Mouse (Mus musculus) gastrocnemius, postnatal 25 days (tissue): ENCODE measurements around the gene Neurl1a. TPM values are rescaled to one million over a fixed set of nuclear protein-coding genes. Genes with fewer than 3 reads are reported as not detected.

ENCODE experiments used
- DNase-seq: peaks from one replicate; pipeline ENCODE4 v3.0.0; 2022
- total RNA-seq, 2 experiments: library from RNA; stranded (reverse); gene quantifications; 1 replicate in 1 of 2; 2 replicates in 1 of 2; pipeline ENCODE4 v1.2.3; 2021

Neurl1a gene
- total RNA-seq, 2 experiments from 2014 or later: 98.2 to 105 TPM

- no peak for DNase-seq
Measured at GRCm38 (mm10) chr19:47245512-47245911, 66.9 kb downstream of the Neurl1a start.

- no peak for DNase-seq
Measured at GRCm38 (mm10) chr19:47247791-47248190, 69.2 kb downstream of the Neurl1a start.

DNA sequence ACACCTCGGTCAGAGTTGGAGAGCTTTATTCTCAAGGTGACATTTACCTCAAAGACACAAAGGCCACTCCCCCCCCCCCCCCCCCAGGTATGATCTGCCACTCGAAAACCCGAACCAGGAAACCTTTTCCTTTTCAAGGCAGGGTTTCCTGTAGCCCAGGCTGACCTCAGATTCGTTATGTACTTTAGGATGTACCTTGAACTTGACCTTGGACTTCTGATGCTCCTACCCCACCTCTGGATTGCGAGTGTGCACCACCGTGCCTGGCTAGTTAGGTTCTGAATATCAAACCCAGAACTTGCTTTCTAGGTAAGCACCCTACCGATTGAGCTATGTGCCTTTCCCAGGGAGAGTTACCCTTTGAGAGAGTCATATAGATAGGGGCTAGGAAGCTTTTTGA lies 69.7 kb downstream of the Neurl1a start:
- DNase-seq: no peak

DNA sequence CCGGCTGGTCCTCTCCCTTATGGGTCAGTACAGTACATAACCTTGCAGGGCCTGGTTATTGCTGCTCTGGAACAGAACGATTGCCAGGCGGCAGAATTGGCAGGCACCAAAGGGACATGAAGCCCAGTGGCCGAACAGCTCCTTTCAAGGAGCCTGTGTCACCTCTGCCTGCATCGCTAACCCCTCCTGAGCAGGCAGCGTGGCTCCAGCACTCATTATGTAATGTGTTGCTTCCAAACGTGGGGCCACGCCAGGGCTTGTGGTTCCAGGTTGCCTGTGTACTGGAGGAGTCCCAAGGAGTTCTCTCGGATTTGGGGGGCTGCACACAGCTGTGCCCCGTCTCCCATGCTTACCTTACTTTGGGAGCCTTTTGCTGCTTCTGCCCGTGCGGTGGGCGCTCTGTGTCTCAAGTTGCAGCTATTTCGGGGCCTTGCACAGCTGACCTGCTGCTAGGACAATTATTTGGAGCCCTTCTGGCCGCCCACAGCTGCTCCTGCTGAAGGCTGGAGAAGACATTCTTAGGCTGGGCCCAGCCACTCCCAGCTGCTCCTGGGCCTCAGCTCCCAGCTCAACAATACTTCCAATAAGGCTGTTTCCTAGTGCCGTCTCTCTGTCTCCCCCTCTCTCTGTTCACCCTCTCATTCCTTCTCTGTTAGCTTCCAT lies 70.4 kb downstream of the Neurl1a start:
- DNase-seq: peak; percentile 79

DNA sequence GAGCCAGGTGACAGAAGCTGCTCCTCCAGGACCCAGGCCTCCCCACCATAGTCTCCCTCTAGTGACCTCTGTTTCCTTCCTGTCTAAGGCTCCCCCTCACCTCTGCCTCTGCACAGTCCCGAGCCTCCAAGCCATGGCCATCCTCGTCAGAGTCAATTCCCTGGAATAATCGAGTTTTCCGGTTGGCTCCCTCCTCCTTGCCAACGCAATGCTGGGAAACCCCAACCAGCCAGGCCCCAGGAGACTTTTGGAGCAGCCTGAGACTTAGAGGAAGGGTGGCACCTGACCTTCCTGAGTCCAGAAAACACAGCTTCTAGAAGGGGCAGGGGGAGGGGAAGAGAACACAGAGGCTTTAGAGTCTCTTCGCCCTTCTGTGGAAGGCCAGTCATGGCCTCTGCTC lies 72.3 kb downstream of the Neurl1a start:
- DNase-seq: no peak

DNA sequence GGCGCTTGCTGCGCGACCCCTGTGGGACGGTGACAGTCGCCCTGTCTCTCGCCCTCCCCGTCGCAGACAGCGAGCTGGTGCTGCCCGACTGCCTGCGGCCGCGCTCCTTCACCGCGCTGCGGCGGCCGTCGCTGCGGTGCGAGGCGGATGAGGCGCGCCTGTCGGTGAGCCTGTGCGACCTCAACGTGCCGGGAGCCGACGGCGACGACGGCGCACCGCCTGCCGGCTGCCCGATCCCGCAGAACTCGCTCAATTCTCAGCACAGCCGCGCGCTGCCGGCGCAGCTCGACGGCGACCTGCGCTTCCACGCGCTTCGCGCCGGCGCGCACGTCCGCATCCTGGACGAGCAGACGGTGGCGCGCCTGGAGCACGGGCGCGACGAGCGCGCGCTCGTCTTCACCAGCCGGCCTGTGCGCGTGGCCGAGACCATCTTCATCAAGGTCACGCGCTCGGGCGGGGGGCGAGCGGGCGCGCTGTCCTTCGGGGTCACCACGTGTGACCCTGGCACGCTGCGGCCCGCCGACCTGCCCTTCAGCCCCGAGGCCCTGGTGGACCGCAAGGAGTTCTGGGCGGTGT lies 74.5 kb downstream of the Neurl1a start:
- no peak for DNase-seq

DNA sequence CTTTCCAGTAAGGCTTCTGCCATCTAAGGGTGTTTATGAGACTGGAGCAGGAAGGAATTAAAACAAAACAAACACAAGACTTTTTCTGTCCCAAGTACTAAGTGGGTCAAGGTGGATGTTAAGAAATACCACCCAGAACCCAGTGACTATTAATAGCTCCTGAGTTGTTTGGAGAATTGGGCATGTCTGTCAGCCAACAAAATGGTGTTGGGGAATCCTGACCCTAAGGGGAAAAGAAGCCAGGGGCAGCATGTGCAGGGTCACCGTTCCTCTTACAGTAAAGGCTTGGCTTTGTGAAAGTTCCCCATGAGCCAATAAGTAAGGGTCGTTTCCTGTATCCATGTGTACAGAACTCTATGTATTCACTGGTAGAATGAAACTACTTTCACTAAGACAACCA lies 76.4 kb downstream of the Neurl1a start:
- no peak for DNase-seq

DNA sequence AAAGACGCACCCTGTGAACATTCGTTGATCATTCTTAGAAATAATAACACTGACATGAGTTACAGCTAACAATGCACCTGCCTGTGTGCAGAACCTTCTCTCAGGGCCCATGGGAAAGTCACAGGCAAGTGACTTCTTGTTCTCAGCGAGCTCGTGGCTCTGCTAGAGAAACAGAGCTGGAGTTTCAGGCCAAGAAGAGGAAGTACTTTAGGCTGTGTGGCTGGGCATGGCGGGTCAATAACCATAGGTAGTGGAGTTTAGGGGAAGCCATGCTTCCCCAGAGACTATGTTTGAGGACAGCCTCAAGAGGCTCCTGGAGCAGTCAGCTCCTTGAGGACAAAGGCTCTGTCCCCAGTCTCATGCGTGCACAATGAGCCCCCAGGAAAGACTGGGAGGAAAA lies 77.3 kb downstream of the Neurl1a start:
- no peak for DNase-seq

GRCm38 (mm10) chr19:47259581-47259980 lies 81.0 kb downstream of the Neurl1a start:
- DNase-seq: no peak

- DNase-seq: no peak
Measured at GRCm38 (mm10) chr19:47261196-47261595, 82.6 kb downstream of the Neurl1a start.

DNA sequence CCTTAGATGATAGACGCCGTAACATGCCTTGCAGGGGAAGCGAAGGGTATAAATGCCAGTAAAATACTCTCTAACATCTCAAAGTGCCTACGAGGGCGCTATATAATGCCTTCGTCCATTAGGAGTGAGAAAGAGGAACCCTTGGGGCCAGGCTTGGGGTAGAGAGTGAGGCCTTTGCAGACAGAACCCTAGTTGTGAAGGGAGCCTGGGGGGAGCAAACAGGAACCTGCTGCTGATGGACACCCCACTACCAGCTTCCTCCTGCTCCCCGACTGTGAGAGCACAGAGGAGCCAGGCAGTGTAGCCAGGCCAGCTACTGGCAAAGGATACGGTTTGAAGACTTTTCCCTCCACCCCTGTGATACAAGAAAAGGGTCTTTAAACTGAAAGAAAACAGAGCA lies 85.0 kb downstream of the Neurl1a start:
- DNase-seq: no peak

DNA sequence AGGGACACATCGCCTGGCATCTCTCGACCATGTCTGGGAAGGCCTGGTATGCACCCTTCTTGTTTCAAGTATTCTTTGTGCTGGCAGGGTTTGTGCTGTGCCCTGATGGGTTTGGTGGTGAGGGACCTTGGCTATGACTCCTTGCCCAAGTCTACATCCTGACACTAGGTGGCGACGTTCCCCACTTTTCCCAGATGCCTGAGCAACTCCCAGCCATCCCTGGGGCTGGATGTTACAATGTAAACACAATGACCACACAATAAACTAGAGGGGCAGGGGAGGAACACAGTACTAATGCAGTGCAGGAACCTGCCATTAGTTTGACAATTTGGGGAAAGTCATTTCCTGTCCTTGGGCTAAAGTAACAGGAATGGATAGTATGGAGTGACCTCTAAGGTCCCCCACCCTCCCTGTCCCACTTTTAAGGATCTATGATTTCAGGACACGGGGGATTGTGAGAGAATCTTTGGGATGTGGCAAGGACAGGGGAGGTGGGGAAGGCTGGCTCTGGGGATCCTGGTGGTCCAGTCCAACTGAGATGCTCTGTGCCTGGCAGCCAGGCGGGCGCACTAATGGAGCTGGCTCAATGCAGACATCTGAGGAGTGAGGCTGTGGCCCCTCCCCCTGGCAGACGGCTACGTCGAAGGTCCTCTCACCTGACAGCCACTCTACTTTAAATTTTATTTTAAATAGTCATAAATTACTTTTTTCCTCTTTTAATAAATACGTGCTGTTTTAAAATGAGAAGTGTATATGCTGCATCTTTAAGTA lies 85.9 kb downstream of the Neurl1a start:
- DNase-seq: no peak

- no peak for DNase-seq
Measured at GRCm38 (mm10) chr19:47266070-47266801, 87.6 kb downstream of the Neurl1a start.

- no peak for DNase-seq
Measured at GRCm38 (mm10) chr19:47267066-47267465, 88.4 kb downstream of the Neurl1a start.

DNA sequence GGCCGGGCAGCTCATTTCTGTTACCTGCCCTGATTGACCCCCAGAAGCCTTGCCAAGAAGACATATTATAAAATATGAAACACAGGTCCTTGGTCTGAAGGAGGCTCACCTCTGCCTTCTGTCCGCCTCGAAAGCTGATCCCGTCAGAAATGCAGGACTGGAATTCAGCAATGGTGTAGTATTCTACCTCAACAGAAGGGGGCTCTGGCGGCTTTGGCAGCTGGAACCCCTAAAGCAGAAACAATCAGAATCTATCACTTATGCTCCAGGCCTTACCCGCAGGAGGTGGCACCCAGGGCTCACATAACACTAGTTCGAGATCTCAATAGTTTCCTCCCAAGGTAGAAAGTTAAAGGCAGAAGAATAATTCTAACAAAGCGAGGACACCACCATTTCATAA lies 91.1 kb downstream of the Neurl1a start:
- DNase-seq: no peak

GRCm38 (mm10) chr19:47270520-47270919 lies 91.9 kb downstream of the Neurl1a start:
- no peak for DNase-seq

DNA sequence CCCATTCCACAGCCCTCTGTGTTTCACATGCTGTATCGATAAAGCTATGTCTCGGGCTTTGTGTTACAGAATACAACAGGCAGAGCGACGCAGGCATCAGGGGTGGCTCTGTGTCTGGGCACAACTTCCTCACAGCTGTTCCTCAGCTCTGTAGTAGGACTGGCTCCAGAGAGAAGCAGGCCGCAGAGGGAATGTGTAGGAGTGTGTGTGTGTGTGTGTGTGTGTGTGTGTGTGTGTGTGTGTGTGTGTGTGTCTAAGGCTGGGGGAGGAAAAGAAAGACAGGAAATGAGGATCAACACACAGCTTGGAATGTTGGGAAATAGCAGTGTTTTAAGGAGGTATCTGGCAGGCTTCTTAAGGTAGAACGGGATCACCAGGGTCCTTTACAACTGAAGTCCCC lies 98.1 kb downstream of the Neurl1a start:
- DNase-seq: peak; percentile 45

GRCm38 (mm10) chr19:47279372-47279771 lies 100.8 kb downstream of the Neurl1a start:
- no peak for DNase-seq

DNA sequence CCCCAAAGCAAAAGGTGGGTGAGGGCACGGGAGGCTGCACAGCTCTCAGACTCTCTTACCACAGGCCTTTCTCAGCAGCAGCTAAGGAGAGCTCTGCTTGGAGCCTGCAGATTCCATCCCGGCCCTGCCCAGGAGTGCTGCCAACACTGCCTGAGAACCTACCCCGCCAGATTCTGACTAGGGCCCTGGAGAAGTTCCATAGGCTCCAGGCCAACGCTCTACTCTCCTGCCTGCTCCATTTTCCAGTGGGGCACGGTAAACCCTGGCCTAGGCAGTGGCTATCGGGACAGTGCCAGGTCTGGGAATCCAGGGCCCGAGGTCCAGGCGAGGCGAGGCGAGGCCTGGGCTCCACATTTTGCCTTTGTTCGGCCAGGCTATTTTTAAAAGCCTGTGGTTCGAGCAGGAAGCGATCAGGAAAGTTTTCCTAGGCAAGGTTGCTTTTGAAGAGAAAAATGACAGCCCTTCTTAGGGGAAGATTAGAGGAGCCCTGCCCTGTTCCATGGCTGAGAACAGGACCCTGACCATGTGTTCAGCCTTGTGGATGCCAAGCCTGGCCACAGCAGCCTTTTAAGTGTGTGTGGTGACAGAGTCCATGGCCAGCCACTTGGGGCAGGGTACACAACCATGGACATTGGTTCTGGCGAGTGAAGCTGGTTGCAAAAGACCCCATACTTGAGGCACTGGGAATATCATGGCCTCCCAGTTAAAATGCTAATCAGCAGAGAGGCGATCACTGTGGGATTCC lies 101.3 kb downstream of the Neurl1a start:
- peak; percentile 93 for DNase-seq

- peak; percentile 76 for DNase-seq
Measured at GRCm38 (mm10) chr19:47280894-47281293, 102.3 kb downstream of the Neurl1a start.

- DNase-seq: no peak
Measured at GRCm38 (mm10) chr19:47282050-47282454, 103.4 kb downstream of the Neurl1a start.

- no peak for DNase-seq
Measured at GRCm38 (mm10) chr19:47282688-47283215, 104.1 kb downstream of the Neurl1a start.
